Mouse (Mus musculus) ES-E14 (cell line): ENCODE measurements at regions not wholly inside any gene's neighbourhood (a gene's known extent, or its start where the extent isn't known, plus 50 kb on each side); places are given as distances from the start of the nearest gene placed in this dataset.

Source experiments
- CHD2 ChIP-seq: IDR thresholded peaks from 2 replicates; pipeline ENCODE4 v1.6.1; 2014; ENCODE audit warnings: mild to moderate bottlenecking, low read depth, low read length, inconsistent platforms
- HCFC1 ChIP-seq: IDR thresholded peaks from 2 replicates; pipeline ENCODE4 v1.6.1; 2012; ENCODE audit warnings: low read length, inconsistent platforms, borderline replicate concordance; ENCODE audit not compliant: insufficient read depth
- ZC3H11A ChIP-seq: IDR thresholded peaks from 2 replicates; pipeline ENCODE4 v1.6.1; 2012; ENCODE audit warnings: low read depth, mild to moderate bottlenecking, inconsistent platforms, low read length, borderline replicate concordance

- TF ChIP-seq HCFC1, result no peak
- no peak for TF ChIP-seq ZC3H11A
- no peak for TF ChIP-seq CHD2
These were observed 273.5 kb upstream of the Chl1 start for GRCm38 (mm10) chr6:103236896-103237295.
